Mouse (Mus musculus) intestine, postnatal 0 days (tissue): Measurements from ENCODE around the gene Cdkl4. TPM values are rescaled to one million over a fixed set of nuclear protein-coding genes. Genes with fewer than 3 reads are reported as not detected.
"Not testable (repeated sequence)": the region's sequence is repeated elsewhere in the genome, so short reads cannot be mapped to it uniquely, and the experiment has no call there.

Experiments used
- ATAC-seq: fragments of 200-750 bp; cut with Nextera tagmentation; 2 replicates; pipeline ENCODE4 v1.8.0; 2017; ENCODE audit warnings: mild to moderate bottlenecking, moderate TSS enrichment, moderate library complexity
- H3K27ac ChIP-seq: fragments of 300-500 bp; sonication (generic); 2 replicates; pipeline ENCODE4 v1.5.1; 2014; ENCODE audit warnings: mild to moderate bottlenecking, low read depth, low read length, moderate library complexity
- H3K27me3 ChIP-seq: fragments of 300-500 bp; sonication (generic); replicated peaks from 2 replicates; pipeline ENCODE4 v1.6.1; 2014; ENCODE audit warnings: low read length, mixed read lengths; ENCODE audit not compliant: control insufficient read depth, insufficient read depth
- H3K36me3 ChIP-seq: fragments of 300-500 bp; sonication (generic); 2 replicates; pipeline ENCODE4 v1.6.1; 2014; ENCODE audit warnings: mild to moderate bottlenecking, moderate library complexity; ENCODE audit not compliant: control insufficient read depth, insufficient read depth
- H3K4me1 ChIP-seq: fragments of 300-500 bp; sonication (generic); replicated peaks from 2 replicates; pipeline ENCODE4 v1.6.1; 2014; ENCODE audit warnings: antibody characterized with exemption, low read length, mixed read lengths; ENCODE audit not compliant: control insufficient read depth, insufficient read depth
- H3K4me2 ChIP-seq: fragments of 300-500 bp; sonication (generic); replicated peaks from 2 replicates; pipeline ENCODE4 v1.6.1; 2014; ENCODE audit warnings: low read depth, mild to moderate bottlenecking, moderate library complexity
- H3K4me3 ChIP-seq: fragments of 300-500 bp; sonication (generic); 2 replicates; pipeline ENCODE4 v1.5.1; 2014; ENCODE audit warnings: low read depth, low read length
- H3K9ac ChIP-seq: fragments of 300-500 bp; sonication (generic); 2 replicates; pipeline ENCODE4 v1.6.1; 2014; ENCODE audit warnings: mild to moderate bottlenecking, low read depth, low read length
- H3K9me3 ChIP-seq: fragments of 300-500 bp; sonication (generic); 2 replicates; pipeline ENCODE4 v1.6.1; 2016; ENCODE audit warnings: mixed run types; ENCODE audit not compliant: control insufficient read depth
- CTCF ChIP-seq: sonication (generic); IDR thresholded peaks from 2 replicates; pipeline ENCODE4 v1.5.1; 2016; ENCODE audit warnings: low read depth, mild to moderate bottlenecking, control low read depth, antibody characterized with exemption, moderate library complexity
- WGBS: fragments of 180-500 bp; shearing (Covaris S2); extraction: QIAGEN DNeasy Blood & Tissue Kit; methylation state at CpG from one replicate; pipeline ENCODE4 v1.1.7; 2014; 5-methylcytosine and 5-hydroxymethylcytosine counted together
- polyA plus RNA-seq: library from polyadenylated mRNA; unstranded; fragments of >200 nt; fragmentation: Nextera tagmentation; extraction: Ambion mirVana; gene quantifications from 2 replicates; pipeline ENCODE4 v1.2.1, GENCODE M21; 2015

Cdkl4 gene
- polyA plus RNA-seq, 1 experiment from 2014 or later: 0.12 TPM

DNA sequence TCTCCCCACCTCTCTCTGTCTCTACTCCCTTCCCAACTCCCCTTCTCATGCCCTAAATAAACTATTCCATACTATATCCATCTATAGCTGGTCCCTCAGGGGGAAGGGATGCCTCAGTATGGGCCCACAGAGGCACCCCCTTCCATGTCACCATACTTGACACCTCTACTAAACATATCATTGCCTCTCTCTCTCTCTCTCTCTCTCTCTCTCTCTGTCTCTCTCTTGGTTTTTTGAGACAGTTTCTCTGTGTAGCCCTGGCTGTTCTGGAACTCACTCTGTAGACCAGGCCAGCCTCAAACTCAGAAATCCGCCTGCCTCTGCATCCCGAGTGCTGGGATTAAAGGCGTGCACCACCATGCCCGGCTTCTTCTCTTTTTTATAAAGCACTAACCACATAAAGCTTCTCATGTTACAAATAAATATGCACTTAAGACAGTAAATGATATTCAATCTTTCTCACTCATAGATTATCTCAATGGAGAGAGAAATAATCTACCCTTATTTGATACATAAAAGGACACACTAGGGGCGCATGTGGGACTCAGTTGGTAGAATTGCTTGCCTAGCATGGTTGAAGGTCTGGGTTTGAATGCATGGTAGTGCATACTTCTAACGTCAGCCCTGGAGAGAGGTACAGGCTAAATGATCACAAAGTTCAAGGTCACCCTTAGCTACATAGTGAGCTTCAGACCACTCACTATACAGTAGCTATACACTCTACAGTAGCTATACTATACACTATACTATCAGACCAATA is 8.6 kb downstream of the Cdkl4 start:
- Histone ChIP-seq H3K4me2 (no peak overlapping the region), H3K36me3 (no peaks in the 10 kb centered on the region), H3K9ac (no peak overlapping the region), H3K27ac (no peak overlapping the region), H3K4me1 (no peaks in the 10 kb centered on the region), H3K9me3 (no peaks in the 10 kb centered on the region), H3K27me3 (no peaks in the 10 kb centered on the region), H3K4me3 (no peak overlapping the region)
- 87% methylated on average over 6 of the region's 6 CpGs for WGBS
- no peak for TF ChIP-seq CTCF
- no peak for ATAC-seq

DNA sequence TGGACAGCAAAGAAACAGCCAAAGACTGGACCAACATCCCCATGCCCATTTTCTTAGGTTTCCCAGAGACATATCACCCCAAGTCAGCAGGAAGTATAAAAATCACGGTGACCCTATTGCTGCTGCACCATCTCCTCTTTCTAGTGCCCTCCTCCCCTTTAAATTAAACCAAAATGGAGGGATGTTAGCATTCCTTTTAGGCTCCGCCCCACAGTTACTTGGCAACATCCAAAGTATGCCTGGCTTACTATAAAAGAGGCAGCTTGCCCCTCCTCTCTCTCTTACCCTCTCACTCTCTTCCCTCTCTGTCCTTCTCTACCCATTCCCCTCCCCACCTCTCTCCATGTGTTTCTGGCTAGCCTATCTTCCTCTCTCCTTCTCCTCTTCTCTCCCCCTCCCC is 9.2 kb downstream of the Cdkl4 start:
- WGBS: 95% methylated on average over 2 of the region's 2 CpGs
- Histone ChIP-seq H3K4me3 (no peak overlapping the region), H3K36me3 (no peaks in the 10 kb centered on the region), H3K9ac (no peak overlapping the region), H3K4me2 (no peak overlapping the region), H3K4me1 (no peaks in the 10 kb centered on the region), H3K27ac (no peak overlapping the region), H3K27me3 (no peaks in the 10 kb centered on the region), H3K9me3 (no peaks in the 10 kb centered on the region)
- no peak for ATAC-seq
- no peak for TF ChIP-seq CTCF

- Histone ChIP-seq H3K9me3 (no peaks in the 10 kb centered on the region), H3K4me3 (no peak overlapping the region), H3K4me2 (no peak overlapping the region), H3K36me3 (no peaks in the 10 kb centered on the region), H3K4me1 (no peaks in the 10 kb centered on the region), H3K27ac (no peak overlapping the region), H3K27me3 (no peaks in the 10 kb centered on the region), H3K9ac (no peak overlapping the region)
- TF ChIP-seq CTCF: peak; percentile 70
- 77% methylated on average over 3 of the region's 3 CpGs for WGBS
- ATAC-seq: no peak
These were observed 13.0 kb downstream of the Cdkl4 start for GRCm38 (mm10) chr17:80564611-80564924.

GRCm38 (mm10) chr17:80563762-80564610 is 13.6 kb downstream of the Cdkl4 start:
- not testable (repeated sequence) for H3K36me3 ChIP-seq, H3K4me3 ChIP-seq, ATAC-seq, H3K9ac ChIP-seq, H3K4me2 ChIP-seq, H3K27me3 ChIP-seq, H3K4me1 ChIP-seq, H3K9me3 ChIP-seq, H3K27ac ChIP-seq
- WGBS: 94% methylated on average over 27 of the region's 27 CpGs

GRCm38 (mm10) chr17:80562792-80563191 is 14.8 kb downstream of the Cdkl4 start:
- no peaks in the 10 kb centered on the region for H3K27me3 ChIP-seq
- no peaks in the 10 kb centered on the region for H3K4me1 ChIP-seq
- H3K36me3 ChIP-seq: no peaks in the 10 kb centered on the region
- no peak overlapping the region for H3K27ac ChIP-seq
- H3K4me3 ChIP-seq: no peak overlapping the region
- TF ChIP-seq CTCF: no peak
- ATAC-seq: no peak
- H3K9me3 ChIP-seq: no peaks in the 10 kb centered on the region
- no peak overlapping the region for H3K4me2 ChIP-seq
- WGBS: 72% methylated on average over 5 of the region's 5 CpGs
- no peak overlapping the region for H3K9ac ChIP-seq

DNA sequence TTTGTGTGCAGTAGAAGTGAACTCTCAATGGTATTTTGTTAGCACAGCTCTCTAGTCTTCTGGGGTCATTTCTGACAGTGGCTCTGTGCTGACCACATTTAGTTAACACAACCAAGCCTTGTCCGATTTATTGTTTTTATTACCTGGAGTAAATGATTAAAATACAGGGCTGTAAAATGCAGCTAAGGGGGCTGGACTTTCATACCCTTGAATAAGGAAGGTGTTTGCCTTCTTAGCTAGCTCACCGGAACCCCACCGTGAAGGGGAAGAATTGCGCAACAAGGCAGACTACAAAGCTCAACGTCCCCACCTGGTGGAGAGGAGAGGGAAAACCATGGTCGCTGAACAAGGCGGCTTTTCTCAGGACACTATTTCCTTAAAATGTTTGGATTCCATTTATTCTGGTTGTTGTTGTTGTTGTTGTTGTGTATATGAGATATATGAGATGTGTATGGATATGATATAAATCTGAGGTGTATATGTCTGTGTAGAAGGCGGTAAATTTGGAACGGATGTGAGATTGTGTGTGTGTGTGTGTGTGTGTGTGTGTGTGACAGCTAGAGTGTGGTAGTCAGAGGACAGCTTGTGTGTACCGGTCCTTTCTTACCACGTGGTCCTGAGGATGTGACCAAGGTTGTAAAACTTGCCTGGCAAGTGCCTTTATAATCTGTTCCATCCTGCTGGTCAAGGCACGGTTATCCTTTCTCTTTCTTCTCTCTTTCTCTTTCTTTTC is 16.8 kb downstream of the Cdkl4 start:
- Histone ChIP-seq H3K36me3 (no peaks in the 10 kb centered on the region), H3K9ac (no peak overlapping the region), H3K4me3 (peak overlapping the region; percentile 24), H3K4me2 (peak overlapping the region; percentile 48), H3K27ac (no peak overlapping the region), H3K4me1 (no peaks in the 10 kb centered on the region), H3K27me3 (no peaks in the 10 kb centered on the region), H3K9me3 (no peaks in the 10 kb centered on the region)
- TF ChIP-seq CTCF: peak; percentile 96
- ATAC-seq: peak; percentile 90
- WGBS: 11% methylated on average over 12 of the region's 12 CpGs
